9 mouse cellular contexts compared by ENCODE assay signal in the genomic region with DNA sequence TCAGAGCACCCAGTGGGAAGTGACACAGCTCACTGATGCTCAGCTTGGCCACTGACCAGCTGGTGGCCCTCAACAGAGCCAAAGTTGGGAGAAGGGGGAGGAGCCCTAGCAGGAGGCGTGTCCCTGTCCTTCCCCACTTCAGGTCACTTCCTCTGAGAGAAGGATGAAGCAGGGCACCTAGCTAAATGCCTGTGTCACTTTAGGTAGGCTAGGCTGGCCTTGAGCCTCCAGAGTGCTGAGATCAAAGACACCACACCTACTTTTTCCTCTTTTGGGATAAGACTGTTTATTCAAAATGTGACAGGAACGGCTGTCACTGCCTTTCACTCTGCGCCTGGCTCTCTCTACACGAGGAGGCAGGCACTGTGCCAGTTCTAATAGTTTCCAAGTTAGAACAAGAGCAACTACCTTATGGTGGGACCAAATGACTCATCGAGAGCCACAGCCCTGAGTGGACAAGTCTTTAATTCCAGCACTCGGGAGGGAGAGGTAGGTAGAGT. TPM values are rescaled to one million over a fixed set of nuclear protein-coding genes. Genes with fewer than 3 reads are reported as not detected.
DNase-seq lines count a peak whose midpoint lies in the region; ATAC-seq and TF ChIP-seq lines count a peak whose summit lies in the region.
"Had no signal": no experiment of that assay in that cellular context is flagged by ENCODE, and none has a peak within 500 bp of the region (broad histone marks: within the 10 kb centered on the region; RNA-seq: fewer than 3 reads in every experiment).

No protein-coding gene starts in this region.

- in situ Hi-C loops in Patski (cut with MboI; ENCODE audit: low pct_unique_long_range_greater_than_20kb) = no loop called here

- no peak overlapping the region for H3K4me3 ChIP-seq in kidney, adult 2 months (ENCODE audit: insufficient read depth, low read depth, low read length)
- no peak overlapping the region for H3K4me3 ChIP-seq in lung, embryonic 15.5 days
- no peak overlapping the region for H3K4me3 ChIP-seq in hindbrain, embryonic 12.5 days
- H3K4me3 ChIP-seq: midbrain, embryonic 12.5 days had no signal

- POLR2A ChIA-PET in Patski (lab: Charles Lee) = interaction anchor here (0.5 to 1.8 kb wide), 4 partner anchors 13 to 92 kb away, joined by 3 to 5 read pairs (median 4); no protein-coding TSS in a partner anchor

- DNase-seq in adrenal gland, postnatal 10 days = peak; percentile 73
- DNase-seq in adrenal gland, adult 8-10 months = no peak
- DNase-seq in Patski (ENCODE audit: low read depth, low spot score) = peak; percentile 83
- peak; percentile 75 for DNase-seq in kidney, adult 2 months
- DNase-seq in spleen, postnatal 14 days (ENCODE audit: low spot score in 2 of 2) = no peak
- no peak for DNase-seq in embryo, embryonic 9.5 days (ENCODE audit: extremely low spot score)

- no peaks in the 10 kb centered on the region for H3K27me3 ChIP-seq in Patski
- H3K27me3 ChIP-seq in kidney, adult 2 months (replicated peaks; ENCODE audit: control insufficient read depth, insufficient read depth, low read length) = no peaks in the 10 kb centered on the region
- H3K27me3 ChIP-seq in lung, embryonic 15.5 days = no peaks in the 10 kb centered on the region
- H3K27me3 ChIP-seq in hindbrain, embryonic 12.5 days = no peaks in the 10 kb centered on the region
- H3K27me3 ChIP-seq: midbrain, embryonic 12.5 days had no signal

- H3K9ac ChIP-seq in lung, embryonic 15.5 days = no peak overlapping the region
- H3K9ac ChIP-seq in hindbrain, embryonic 12.5 days = no peak overlapping the region
- H3K9ac ChIP-seq: midbrain, embryonic 12.5 days had no signal

- H3K4me2 ChIP-seq in lung, embryonic 15.5 days = no peak overlapping the region
- no peak overlapping the region for H3K4me2 ChIP-seq in hindbrain, embryonic 12.5 days (replicated peaks)
- H3K4me2 ChIP-seq: midbrain, embryonic 12.5 days had no signal

- H3K36me3 ChIP-seq in kidney, adult 2 months (ENCODE audit: control insufficient read depth, insufficient read depth, low read length) = no peaks in the 10 kb centered on the region
- peaks cover 41% of the 10 kb centered on the region for H3K36me3 ChIP-seq in lung, embryonic 15.5 days
- peaks cover 53% of the 10 kb centered on the region for H3K36me3 ChIP-seq in hindbrain, embryonic 12.5 days

- no peak for TF ChIP-seq POLR2A in kidney, adult 2 months (IDR thresholded peaks at IDR 0.05; ENCODE audit: low read depth, low read length)

- 39% methylated on average over 6 of the region's 6 CpGs for WGBS in kidney, adult 2 months
- WGBS in lung, embryonic 15.5 days = 21% methylated on average over 6 of the region's 6 CpGs
- 91% methylated on average over 6 of the region's 6 CpGs for WGBS in hindbrain, embryonic 12.5 days

- H3K27ac ChIP-seq in kidney, adult 2 months (ENCODE audit: insufficient read depth, low read depth, low read length) = no peak overlapping the region; the same call in 1 of the 2 replicates
- H3K27ac ChIP-seq in lung, embryonic 15.5 days = peak overlapping the region; percentile 67
- no peak overlapping the region for H3K27ac ChIP-seq in hindbrain, embryonic 12.5 days
- H3K27ac ChIP-seq: midbrain, embryonic 12.5 days had no signal

- H3K4me1 ChIP-seq in kidney, adult 2 months (ENCODE audit: control insufficient read depth, insufficient read depth, low read length) = peaks cover 18% of the 10 kb centered on the region
- H3K4me1 ChIP-seq in lung, embryonic 15.5 days = peaks cover 23% of the 10 kb centered on the region
- H3K4me1 ChIP-seq in hindbrain, embryonic 12.5 days = no peaks in the 10 kb centered on the region
- H3K4me1 ChIP-seq: midbrain, embryonic 12.5 days had no signal

- ATAC-seq in Patski = peak; percentile 58
- ATAC-seq in lung, embryonic 15.5 days (ENCODE audit: borderline replicate concordance, extremely low read depth, low FRiP score, low TSS enrichment) = peak; percentile 48
- ATAC-seq in hindbrain, embryonic 12.5 days (ENCODE audit: low FRiP score) = no peak

- CTCF ChIA-PET in Patski (lab: Charles Lee) = interaction anchor here (0.6 to 1.4 kb wide), 5 partner anchors 9 to 265 kb away, joined by 3 to 5 read pairs (median 4); no protein-coding TSS in a partner anchor

- TF ChIP-seq CTCF in Patski (IDR thresholded peaks at IDR 0.05) = no peak
- TF ChIP-seq CTCF in kidney, adult 2 months (conservative IDR thresholded peaks at IDR 0.05; ENCODE audit: insufficient read depth, insufficient read length, low read depth, low read length) = no peak

- no peaks in the 10 kb centered on the region for H3K9me3 ChIP-seq in lung, embryonic 15.5 days
- H3K9me3 ChIP-seq in hindbrain, embryonic 12.5 days (replicated peaks) = no peaks in the 10 kb centered on the region
- H3K9me3 ChIP-seq: midbrain, embryonic 12.5 days had no signal

RNA-seq across cellular contexts. Expression of a gene that starts 9.7 kb away (rescaled TPM):
- total RNA-seq in adrenal gland, postnatal 10 days (2021) = 100 to 1,000 TPM; 236 to 261 TPM
- total RNA-seq in adrenal gland, adult 8-10 months (2022) = 100 to 1,000 TPM; 184 to 285 (median 233) TPM
- polyA plus RNA-seq in Patski (2021) = 485 TPM
- 340 and 367 TPM in 2 replicates for polyA plus RNA-seq in kidney, adult 2 months (2012; rRNA removed)
- polyA plus RNA-seq in lung, embryonic 15.5 days (2015; fragmentation: Nextera tagmentation; extraction: Ambion mirVana) = 287 and 302 TPM in 2 replicates
- 194 and 200 TPM in 2 replicates for polyA plus RNA-seq in hindbrain, embryonic 12.5 days (2016; fragmentation: Nextera tagmentation; extraction: Ambion mirVana)

RNA-seq across cellular contexts. Expression of a gene that starts 9.8 kb away (rescaled TPM):
- 100 to 1,000 TPM; 240 to 250 TPM for total RNA-seq in adrenal gland, postnatal 10 days (2021)
- 100 to 1,000 TPM; 232 to 255 (median 240) TPM for total RNA-seq in adrenal gland, adult 8-10 months (2022)
- 328 TPM for polyA plus RNA-seq in Patski (2021)
- polyA plus RNA-seq in kidney, adult 2 months (2012; rRNA removed) = 321 and 343 TPM in 2 replicates
- polyA plus RNA-seq in lung, embryonic 15.5 days (2015; fragmentation: Nextera tagmentation; extraction: Ambion mirVana) = 360 and 364 TPM in 2 replicates
- 298 and 331 TPM in 2 replicates for polyA plus RNA-seq in hindbrain, embryonic 12.5 days (2016; fragmentation: Nextera tagmentation; extraction: Ambion mirVana)

RNA-seq across cellular contexts. Expression of a gene that starts 10.0 kb away (rescaled TPM):
- total RNA-seq in adrenal gland, postnatal 10 days (2021) = 1 to 10 TPM; 3.3 to 4.9 TPM
- 1 to 10 TPM; 1.4 to 3.9 (median 1.8) TPM for total RNA-seq in adrenal gland, adult 8-10 months (2022)
- 4.7 TPM for polyA plus RNA-seq in Patski (2021)
- polyA plus RNA-seq in kidney, adult 2 months (2012; rRNA removed) = 2.3 and 6.2 TPM in 2 replicates
- 7.4 and 9.8 TPM in 2 replicates for polyA plus RNA-seq in lung, embryonic 15.5 days (2015; fragmentation: Nextera tagmentation; extraction: Ambion mirVana)
- polyA plus RNA-seq in hindbrain, embryonic 12.5 days (2016; fragmentation: Nextera tagmentation; extraction: Ambion mirVana) = 4.9 and 5.4 TPM in 2 replicates

Comparison
In these comparisons a context has a peak if more than half of its experiments do, and no peak if none do; other contexts are left out.
1. DNase-seq: peak in adrenal gland, postnatal 10 days (single experiment), Patski (single experiment) and kidney, adult 2 months (single experiment); none in adrenal gland, adult 8-10 months (single experiment), spleen, postnatal 14 days (0 of 2) and embryo, embryonic 9.5 days (single experiment).